Mouse (Mus musculus): ENCODE results near the gene Pten. TPM values are rescaled to one million over a fixed set of nuclear protein-coding genes. Genes with fewer than 3 reads are reported as not detected.

Pten gene
- total RNA-seq, 2 experiments from 2014 or later: 144 to 149 TPM

Other genes with a start within 250 kb of the Pten start
- 1 to 10 TPM; 2.2 to 2.8 TPM for gene Papss2, start 161.7 kb upstream of the Pten start, total RNA-seq (2021)
- 100 to 1,000 TPM; 101 to 104 TPM for gene Atad1, start 17.7 kb upstream of the Pten start, total RNA-seq (2021)